Mouse (Mus musculus): ENCODE results near the gene Wbp1. TPM values are rescaled to one million over a fixed set of nuclear protein-coding genes. Genes with fewer than 3 reads are reported as not detected.

The Wbp1 gene
- polyA plus RNA-seq, 1 experiment from 2014 or later, result 108 TPM

- DNase-seq (ENCODE audit: low spot score) (no peak), ATAC-seq (replicated peaks; ENCODE audit: low FRiP score, low read depth) (no peak)
- 10% methylated on average over 23 of the region's 23 CpGs for WGBS
- H3K27me3 ChIP-seq (ENCODE audit: insufficient read depth, low read length), result peaks cover under 1% of the 10 kb centered on the region; the same call in 1 of the 2 replicates
- peak overlapping the region; percentile 41 for H3K4me3 ChIP-seq (replicated peaks; ENCODE audit: low read depth, low read length)
- H3K27ac ChIP-seq, result no peak overlapping the region
- H3K36me3 ChIP-seq (ENCODE audit: insufficient read depth, low read length), result peaks cover 5% of the 10 kb centered on the region; the same call in 1 of the 2 replicates
- peak overlapping the region; percentile 35; the same call in 1 of the 2 replicates for H3K9ac ChIP-seq (ENCODE audit: low read depth, low read length)
- no peak for TF ChIP-seq CTCF (IDR thresholded peaks at IDR 0.05; ENCODE audit: low read depth)
- H3K9me3 ChIP-seq (replicated peaks; ENCODE audit: low read length), result no peaks in the 10 kb centered on the region
- peak overlapping the region; percentile 74 for H3K4me2 ChIP-seq (ENCODE audit: low read length)
- H3K4me1 ChIP-seq (replicated peaks; ENCODE audit: insufficient read depth, low read length), result peaks cover 7% of the 10 kb centered on the region; the same call in 1 of the 2 replicates
These were observed 34.3 kb upstream of the Wbp1 start for GRCm38 (mm10) chr6:83155552-83156238.

GRCm38 (mm10) chr6:83153485-83153884 lies 32.1 kb upstream of the Wbp1 start:
- H3K4me2 ChIP-seq (ENCODE audit: low read length), result no peak overlapping the region
- DNase-seq (ENCODE audit: low spot score) (no peak), ATAC-seq (replicated peaks; ENCODE audit: low FRiP score, low read depth) (no peak; the same call in 1 of the 2 replicates)
- peaks cover 7% of the 10 kb centered on the region; the same call in 1 of the 2 replicates for H3K4me1 ChIP-seq (replicated peaks; ENCODE audit: insufficient read depth, low read length)
- WGBS, result 72% methylated on average over 5 of the region's 5 CpGs
- TF ChIP-seq CTCF (IDR thresholded peaks at IDR 0.05; ENCODE audit: low read depth), result no peak
- H3K4me3 ChIP-seq (replicated peaks; ENCODE audit: low read depth, low read length), result no peak overlapping the region
- no peak overlapping the region for H3K9ac ChIP-seq (ENCODE audit: low read depth, low read length)
- H3K27ac ChIP-seq, result no peak overlapping the region
- H3K9me3 ChIP-seq (replicated peaks; ENCODE audit: low read length), result no peaks in the 10 kb centered on the region
- peaks cover 15% of the 10 kb centered on the region; the same call in 1 of the 2 replicates for H3K36me3 ChIP-seq (ENCODE audit: insufficient read depth, low read length)
- no peaks in the 10 kb centered on the region for H3K27me3 ChIP-seq (ENCODE audit: insufficient read depth, low read length)

- no peak for ATAC-seq (replicated peaks; ENCODE audit: low FRiP score, low read depth)
These were observed 31.7 kb upstream of the Wbp1 start for GRCm38 (mm10) chr6:83153038-83153437.

GRCm38 (mm10) chr6:83151721-83152120 lies 30.4 kb upstream of the Wbp1 start:
- H3K27ac ChIP-seq, result no peak overlapping the region
- peaks cover 15% of the 10 kb centered on the region; the same call in 1 of the 2 replicates for H3K36me3 ChIP-seq (ENCODE audit: insufficient read depth, low read length)
- H3K9ac ChIP-seq (ENCODE audit: low read depth, low read length), result no peak overlapping the region
- H3K4me2 ChIP-seq (ENCODE audit: low read length), result no peak overlapping the region
- 48% methylated on average over 8 of the region's 8 CpGs for WGBS
- ATAC-seq (replicated peaks; ENCODE audit: low FRiP score, low read depth), result no peak
- no peaks in the 10 kb centered on the region for H3K9me3 ChIP-seq (replicated peaks; ENCODE audit: low read length)
- no peak overlapping the region for H3K4me3 ChIP-seq (replicated peaks; ENCODE audit: low read depth, low read length)
- H3K27me3 ChIP-seq (ENCODE audit: insufficient read depth, low read length), result no peaks in the 10 kb centered on the region
- no peak for TF ChIP-seq CTCF (IDR thresholded peaks at IDR 0.05; ENCODE audit: low read depth)
- peaks cover 7% of the 10 kb centered on the region; the same call in 1 of the 2 replicates for H3K4me1 ChIP-seq (replicated peaks; ENCODE audit: insufficient read depth, low read length)
- DNase-seq (ENCODE audit: low spot score), result no peak

More at GRCm38 (mm10) chr6:83153038-83153437, 31.7 kb upstream of the Wbp1 start:
- no peaks in the 10 kb centered on the region for H3K9me3 ChIP-seq (replicated peaks; ENCODE audit: low read length)
- peaks cover 15% of the 10 kb centered on the region; the same call in 1 of the 2 replicates for H3K36me3 ChIP-seq (ENCODE audit: insufficient read depth, low read length)
- no peak for DNase-seq (ENCODE audit: low spot score)
- no peak overlapping the region for H3K9ac ChIP-seq (ENCODE audit: low read depth, low read length)
- peaks cover 7% of the 10 kb centered on the region; the same call in 1 of the 2 replicates for H3K4me1 ChIP-seq (replicated peaks; ENCODE audit: insufficient read depth, low read length)
- no peak overlapping the region for H3K4me3 ChIP-seq (replicated peaks; ENCODE audit: low read depth, low read length)
- 86% methylated on average over 12 of the region's 12 CpGs for WGBS
- no peaks in the 10 kb centered on the region for H3K27me3 ChIP-seq (ENCODE audit: insufficient read depth, low read length)
- no peak overlapping the region for H3K27ac ChIP-seq
- TF ChIP-seq CTCF (IDR thresholded peaks at IDR 0.05; ENCODE audit: low read depth), result no peak
- H3K4me2 ChIP-seq (ENCODE audit: low read length), result no peak overlapping the region

- H3K4me3 ChIP-seq (replicated peaks; ENCODE audit: low read depth, low read length), result no peak overlapping the region
- ATAC-seq (replicated peaks; ENCODE audit: low FRiP score, low read depth), result peak; percentile 33
- H3K4me2 ChIP-seq (ENCODE audit: low read length), result no peak overlapping the region
- H3K27me3 ChIP-seq (ENCODE audit: insufficient read depth, low read length), result no peaks in the 10 kb centered on the region
- H3K36me3 ChIP-seq (ENCODE audit: insufficient read depth, low read length), result peaks cover 13% of the 10 kb centered on the region; the same call in 1 of the 2 replicates
- H3K4me1 ChIP-seq (replicated peaks; ENCODE audit: insufficient read depth, low read length), result peaks cover 3% of the 10 kb centered on the region; the same call in 1 of the 2 replicates
- 40% methylated on average over 7 of the region's 7 CpGs for WGBS
- H3K9ac ChIP-seq (ENCODE audit: low read depth, low read length), result no peak overlapping the region
- H3K9me3 ChIP-seq (replicated peaks; ENCODE audit: low read length), result no peaks in the 10 kb centered on the region
- no peak overlapping the region for H3K27ac ChIP-seq
- no peak for DNase-seq (ENCODE audit: low spot score)
- TF ChIP-seq CTCF (IDR thresholded peaks at IDR 0.05; ENCODE audit: low read depth), result no peak
These were observed 25.9 kb upstream of the Wbp1 start for GRCm38 (mm10) chr6:83147280-83147679.

GRCm38 (mm10) chr6:83145805-83146204 lies 24.4 kb upstream of the Wbp1 start:
- no peak overlapping the region for H3K4me3 ChIP-seq (replicated peaks; ENCODE audit: low read depth, low read length)
- no peak overlapping the region for H3K9ac ChIP-seq (ENCODE audit: low read depth, low read length)
- H3K27ac ChIP-seq, result no peak overlapping the region
- TF ChIP-seq CTCF (IDR thresholded peaks at IDR 0.05; ENCODE audit: low read depth), result no peak
- H3K27me3 ChIP-seq (ENCODE audit: insufficient read depth, low read length), result no peaks in the 10 kb centered on the region
- H3K4me1 ChIP-seq (replicated peaks; ENCODE audit: insufficient read depth, low read length), result peaks cover 13% of the 10 kb centered on the region; the same call in 1 of the 2 replicates
- peaks cover 10% of the 10 kb centered on the region; the same call in 1 of the 2 replicates for H3K36me3 ChIP-seq (ENCODE audit: insufficient read depth, low read length)
- ATAC-seq (replicated peaks; ENCODE audit: low FRiP score, low read depth), result no peak
- no peak for DNase-seq (ENCODE audit: low spot score)
- H3K9me3 ChIP-seq (replicated peaks; ENCODE audit: low read length), result no peaks in the 10 kb centered on the region
- no peak overlapping the region for H3K4me2 ChIP-seq (ENCODE audit: low read length)
- 69% methylated on average over 9 of the region's 9 CpGs for WGBS
